Mouse (Mus musculus) limb, embryonic 15.5 days (tissue): Measurements from ENCODE around the gene Praf2. TPM values are rescaled to one million over a fixed set of nuclear protein-coding genes. Genes with fewer than 3 reads are reported as not detected.
A peak's percentile ranks its signal among the peaks of the same experiment; 100 is the strongest.
"Not testable (repeated sequence)": the region's sequence is repeated elsewhere in the genome, so short reads cannot be mapped to it uniquely, and the experiment has no call there.

Experiments
- ATAC-seq: fragments of 200-750 bp; cut with Nextera tagmentation; 2 replicates; pipeline ENCODE4 v1.8.0; 2017; ENCODE audit warnings: low read depth, moderate TSS enrichment; ENCODE audit not compliant: insufficient number of reproducible peaks, low FRiP score, low TSS enrichment
- H3K27ac ChIP-seq: fragments of 300-500 bp; sonication (generic); 2 replicates; pipeline ENCODE4 v1.5.1; 2015; ENCODE audit warnings: moderate library complexity, mild to moderate bottlenecking, inconsistent platforms
- H3K27me3 ChIP-seq: fragments of 300-500 bp; sonication (generic); 2 replicates; pipeline ENCODE4 v1.6.1; 2015; ENCODE audit warnings: inconsistent platforms
- H3K36me3 ChIP-seq: fragments of 300-500 bp; sonication (generic); 2 replicates; pipeline ENCODE4 v1.6.1; 2015; ENCODE audit warnings: inconsistent platforms
- H3K4me1 ChIP-seq: fragments of 300-500 bp; sonication (generic); 2 replicates; pipeline ENCODE4 v1.6.1; 2015; ENCODE audit warnings: inconsistent platforms
- H3K4me2 ChIP-seq: fragments of 300-500 bp; sonication (generic); 2 replicates; pipeline ENCODE4 v1.6.1; 2015; ENCODE audit warnings: mild to moderate bottlenecking, inconsistent platforms
- H3K4me3 ChIP-seq: fragments of 300-500 bp; sonication (generic); 2 replicates; pipeline ENCODE4 v1.5.1; 2015; ENCODE audit warnings: mild to moderate bottlenecking, inconsistent platforms
- H3K9ac ChIP-seq: fragments of 300-500 bp; sonication (generic); 2 replicates; pipeline ENCODE4 v1.6.1; 2015; ENCODE audit warnings: inconsistent platforms
- H3K9me3 ChIP-seq: fragments of 300-500 bp; sonication (generic); 2 replicates; pipeline ENCODE4 v1.6.1; 2016; ENCODE audit warnings: inconsistent platforms
- WGBS: fragments of 180-500 bp; shearing (Covaris S2); methylation state at CpG from one replicate; pipeline ENCODE4 v1.1.7; 2015; 5-methylcytosine and 5-hydroxymethylcytosine counted together
- polyA plus RNA-seq: library from polyadenylated mRNA; unstranded; fragments of >200 nt; fragmentation: Nextera tagmentation; extraction: Ambion mirVana; gene quantifications from 2 replicates; pipeline ENCODE4 v1.2.1, GENCODE M21; 2015

Gene Praf2
- 80.8 and 86.1 TPM in 2 replicates for polyA plus RNA-seq

- H3K27ac ChIP-seq = peak within 1 kb of the TSS; percentile 79
Observed at GRCm38 (mm10) chrX:7728215-7728921, at the start of gene Praf2. Gene Praf2, plus strand, starts transcription at chrX:7728439.

GRCm38 (mm10) chrX:7678986-7679385 is 49.3 kb upstream of the Praf2 start:
- Histone ChIP-seq H3K4me3 (no peak overlapping the region), H3K4me2 (no peak overlapping the region), H3K36me3 (no peaks in the 10 kb centered on the region), H3K27ac (no peak overlapping the region), H3K9ac (no peak overlapping the region), H3K4me1 (peaks cover 3% of the 10 kb centered on the region), H3K27me3 (no peaks in the 10 kb centered on the region), H3K9me3 (no peaks in the 10 kb centered on the region)
- ATAC-seq = no peak
- 38% methylated on average over 3 of the region's 3 CpGs for WGBS

More at GRCm38 (mm10) chrX:7728215-7728921, at the start of gene Praf2:
- Histone ChIP-seq H3K27me3 (no peaks in the 10 kb centered on the region), H3K4me3 (peak within 1 kb of the TSS; percentile 53), H3K9me3 (no peaks in the 10 kb centered on the region), H3K9ac (peak within 1 kb of the TSS; percentile 42; the same call in 1 of the 2 replicates), H3K4me1 (peaks cover 4% of the 10 kb centered on the region; the same call in 1 of the 2 replicates), H3K4me2 (peak within 1 kb of the TSS; percentile 47), H3K36me3 (peaks cover 19% of the 10 kb centered on the region; the same call in 1 of the 2 replicates)
- ATAC-seq = peak; percentile 92
- 25% methylated on average over 42 of the region's 42 CpGs for WGBS

GRCm38 (mm10) chrX:7679405-7680056 is 48.7 kb upstream of the Praf2 start:
- Histone ChIP-seq H3K4me1 (no peaks in the 10 kb centered on the region), H3K27ac (no peak overlapping the region), H3K36me3 (no peaks in the 10 kb centered on the region), H3K27me3 (no peaks in the 10 kb centered on the region), H3K9ac (no peak overlapping the region), H3K4me2 (peak overlapping the region; percentile 51), H3K4me3 (peak overlapping the region; percentile 33), H3K9me3 (no peaks in the 10 kb centered on the region)
- peak; percentile 91 for ATAC-seq
- WGBS = 16% methylated on average over 27 of the region's 27 CpGs

- no peak for ATAC-seq
- H3K9me3 ChIP-seq = no peaks in the 10 kb centered on the region
- H3K4me2 ChIP-seq = peak overlapping the region; percentile 51
- H3K27ac ChIP-seq = no peak overlapping the region
- no peaks in the 10 kb centered on the region for H3K36me3 ChIP-seq
- H3K27me3 ChIP-seq = no peaks in the 10 kb centered on the region
- H3K9ac ChIP-seq = no peak overlapping the region
- H3K4me1 ChIP-seq = no peaks in the 10 kb centered on the region
- peak overlapping the region; percentile 33 for H3K4me3 ChIP-seq
- 28% methylated on average over 12 of the region's 12 CpGs for WGBS
Observed at GRCm38 (mm10) chrX:7680057-7680412, 48.2 kb upstream of the Praf2 start.

- no peak within 1 kb of the TSS for H3K27ac ChIP-seq
- no peaks in the 10 kb centered on the region for H3K9me3 ChIP-seq
- H3K36me3 ChIP-seq = no peaks in the 10 kb centered on the region
- WGBS = 66% methylated on average over 14 of the region's 14 CpGs
- H3K4me3 ChIP-seq = peak within 1 kb of the TSS; percentile 33; the same call in 1 of the 2 replicates
- H3K9ac ChIP-seq = no peak within 1 kb of the TSS
- peak within 1 kb of the TSS; percentile 51 for H3K4me2 ChIP-seq
- no peak for ATAC-seq
- H3K4me1 ChIP-seq = no peaks in the 10 kb centered on the region
- no peaks in the 10 kb centered on the region for H3K27me3 ChIP-seq
Observed at GRCm38 (mm10) chrX:7680864-7681263, 47.4 kb upstream of the Praf2 start, which contains the start of gene Magix. Gene Magix, minus strand, starts transcription at chrX:7681251.

GRCm38 (mm10) chrX:7688321-7688720 is 39.9 kb upstream of the Praf2 start:
- 86% methylated on average over 2 of the region's 2 CpGs for WGBS
- no peaks in the 10 kb centered on the region for H3K4me1 ChIP-seq
- H3K4me2 ChIP-seq = no peak overlapping the region
- H3K9me3 ChIP-seq = no peaks in the 10 kb centered on the region
- no peaks in the 10 kb centered on the region for H3K27me3 ChIP-seq
- H3K27ac ChIP-seq = no peak overlapping the region
- H3K9ac ChIP-seq = no peak overlapping the region
- no peak overlapping the region for H3K4me3 ChIP-seq
- no peaks in the 10 kb centered on the region for H3K36me3 ChIP-seq
- ATAC-seq = no peak

GRCm38 (mm10) chrX:7690486-7690885 is 37.8 kb upstream of the Praf2 start:
- ATAC-seq = no peak
- no peak overlapping the region for H3K4me2 ChIP-seq
- no peak overlapping the region for H3K4me3 ChIP-seq
- no peaks in the 10 kb centered on the region for H3K4me1 ChIP-seq
- 65% methylated on average over 3 of the region's 3 CpGs for WGBS
- no peaks in the 10 kb centered on the region for H3K27me3 ChIP-seq
- no peaks in the 10 kb centered on the region for H3K9me3 ChIP-seq
- no peaks in the 10 kb centered on the region for H3K36me3 ChIP-seq
- no peak overlapping the region for H3K9ac ChIP-seq
- no peak overlapping the region for H3K27ac ChIP-seq

GRCm38 (mm10) chrX:7692862-7693261 is 35.4 kb upstream of the Praf2 start:
- 46% methylated on average over 4 of the region's 4 CpGs for WGBS
- ATAC-seq = no peak
- H3K4me2 ChIP-seq = no peak overlapping the region
- no peaks in the 10 kb centered on the region for H3K36me3 ChIP-seq
- H3K27me3 ChIP-seq = no peaks in the 10 kb centered on the region
- H3K9ac ChIP-seq = no peak overlapping the region
- no peaks in the 10 kb centered on the region for H3K9me3 ChIP-seq
- no peak overlapping the region for H3K27ac ChIP-seq
- no peak overlapping the region for H3K4me3 ChIP-seq
- no peaks in the 10 kb centered on the region; the same call in 1 of the 2 replicates for H3K4me1 ChIP-seq

- peaks cover 6% of the 10 kb centered on the region; the same call in 1 of the 2 replicates for H3K36me3 ChIP-seq
- ATAC-seq = no peak
- H3K27me3 ChIP-seq = no peaks in the 10 kb centered on the region
- 0 out of 2 replicates have a peak overlapping the region, but pooled peaks have one; percentile 7 for H3K4me2 ChIP-seq
- H3K9ac ChIP-seq = no peak overlapping the region
- 31% methylated on average over 6 of the region's 6 CpGs for WGBS
- no peaks in the 10 kb centered on the region for H3K9me3 ChIP-seq
- no peaks in the 10 kb centered on the region; the same call in 1 of the 2 replicates for H3K4me1 ChIP-seq
- peak overlapping the region; percentile 54 for H3K4me3 ChIP-seq
- H3K27ac ChIP-seq = no peak overlapping the region
Observed at GRCm38 (mm10) chrX:7696520-7696919, 31.7 kb upstream of the Praf2 start.

GRCm38 (mm10) chrX:7696954-7697381 is 31.3 kb upstream of the Praf2 start, which contains the start of gene Gpkow:
Gene Gpkow, plus strand, starts transcription at chrX:7697131.
- peak within 1 kb of the TSS; percentile 54 for H3K4me3 ChIP-seq
- H3K9ac ChIP-seq = peak within 1 kb of the TSS; percentile 37; the same call in 1 of the 2 replicates
- 0 out of 2 replicates have a peak within 1 kb of the TSS, but pooled peaks have one; percentile 43 for H3K27ac ChIP-seq
- ATAC-seq = peak; percentile 92
- peak within 1 kb of the TSS; percentile 40 for H3K4me2 ChIP-seq
- no peaks in the 10 kb centered on the region for H3K27me3 ChIP-seq
- H3K9me3 ChIP-seq = no peaks in the 10 kb centered on the region
- H3K4me1 ChIP-seq = no peaks in the 10 kb centered on the region; the same call in 1 of the 2 replicates
- WGBS = 15% methylated on average over 33 of the region's 33 CpGs
- peaks cover 11% of the 10 kb centered on the region; the same call in 1 of the 2 replicates for H3K36me3 ChIP-seq

- Histone ChIP-seq H3K4me2 (peak overlapping the region; percentile 39), H3K4me3 (peak overlapping the region; percentile 35), H3K27ac (peak overlapping the region; percentile 11; the same call in 1 of the 2 replicates), H3K9ac (0 out of 2 replicates have a peak overlapping the region, but pooled peaks have one; percentile 23)
- WGBS = 27% methylated on average over 5 of the region's 12 CpGs
- H3K27me3 ChIP-seq, H3K4me1 ChIP-seq, H3K36me3 ChIP-seq, H3K9me3 ChIP-seq: not testable (repeated sequence)
- peak; percentile 9; the same call in 1 of the 2 replicates for ATAC-seq
Observed at GRCm38 (mm10) chrX:7713764-7714134, 14.5 kb upstream of the Praf2 start.
